Mouse (Mus musculus): ENCODE results near the gene Tekt3.

DNA sequence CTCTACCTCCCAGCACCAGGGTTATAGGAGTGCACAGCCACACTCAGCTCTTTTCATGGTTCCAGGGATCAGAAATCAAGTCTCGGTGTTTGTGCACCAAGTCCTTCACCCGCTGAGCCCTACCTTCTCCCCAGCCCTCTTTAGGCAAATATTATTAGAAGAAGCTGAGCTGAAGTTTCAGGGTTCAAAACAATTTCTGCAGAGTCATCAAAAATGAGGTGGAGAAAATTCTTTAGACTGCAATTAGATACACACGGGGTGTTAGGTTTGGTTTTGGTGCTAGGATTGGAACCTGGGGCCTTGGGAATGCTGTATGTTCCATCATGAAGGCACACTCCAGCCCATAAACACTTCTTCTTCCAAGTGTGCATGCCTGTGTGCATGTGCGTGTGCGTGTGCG is 27.2 kb downstream of the Tekt3 start:
- TF ChIP-seq POLR2A (IDR thresholded peaks at IDR 0.05; ENCODE audit: insufficient read length, low read depth) (no peak), USF1 (IDR thresholded peaks at IDR 0.05; ENCODE audit: low read depth) (no peak), POLR2AphosphoS2 (IDR thresholded peaks at IDR 0.05; ENCODE audit: insufficient read length, low read depth) (no peak), TCF12 (IDR thresholded peaks at IDR 0.05; ENCODE audit: insufficient read depth, poor library complexity, severe bottlenecking) (no peak)
